Mouse (Mus musculus): ENCODE results near the gene Ttc6. TPM values are rescaled to one million over a fixed set of nuclear protein-coding genes. Genes with fewer than 3 reads are reported as not detected.
A peak's percentile ranks its signal among the peaks of the same experiment; 100 is the strongest.

The Ttc6 gene
- polyA plus RNA-seq (2016; fragmentation: Nextera tagmentation; extraction: Ambion mirVana), result 0.79 and 1.1 TPM in 2 replicates

DNA sequence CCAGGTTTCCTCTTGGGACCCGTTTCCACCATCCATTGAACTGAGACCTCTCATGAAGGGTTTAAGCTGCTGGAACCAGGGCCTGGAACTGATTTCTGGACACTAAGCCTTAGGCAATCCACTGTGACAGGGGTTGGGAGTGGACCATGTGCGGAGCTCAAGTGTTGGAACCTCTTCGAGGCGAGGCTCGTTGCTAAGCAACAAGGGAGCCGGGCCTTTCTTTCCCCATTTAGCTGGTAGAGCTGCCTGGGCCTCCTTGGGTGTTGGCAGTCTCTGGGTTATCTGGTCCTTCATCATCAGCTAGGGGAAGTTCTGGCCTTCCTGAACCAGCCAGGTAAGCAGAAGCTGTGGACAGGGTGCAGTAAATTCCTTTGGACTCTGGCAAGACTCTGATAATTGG is at the start of gene Ttc6:
Ttc6 (plus strand) TSS at position 205 of the 400 bp plus-strand sequence.
- Histone ChIP-seq H3K4me1 (no peaks in the 10 kb centered on the region), H3K4me2 (replicated peaks) (no peak within 1 kb of the TSS), H3K9me3 (no peaks in the 10 kb centered on the region), H3K36me3 (no peaks in the 10 kb centered on the region), H3K27me3 (no peaks in the 10 kb centered on the region), H3K4me3 (no peak within 1 kb of the TSS), H3K27ac (no peak within 1 kb of the TSS), H3K9ac (no peak within 1 kb of the TSS)
- ATAC-seq (ENCODE audit: insufficient number of reproducible peaks, insufficient read depth, low FRiP score, low TSS enrichment), result no peak
- 77% methylated on average over 6 of the region's 6 CpGs for WGBS

DNA sequence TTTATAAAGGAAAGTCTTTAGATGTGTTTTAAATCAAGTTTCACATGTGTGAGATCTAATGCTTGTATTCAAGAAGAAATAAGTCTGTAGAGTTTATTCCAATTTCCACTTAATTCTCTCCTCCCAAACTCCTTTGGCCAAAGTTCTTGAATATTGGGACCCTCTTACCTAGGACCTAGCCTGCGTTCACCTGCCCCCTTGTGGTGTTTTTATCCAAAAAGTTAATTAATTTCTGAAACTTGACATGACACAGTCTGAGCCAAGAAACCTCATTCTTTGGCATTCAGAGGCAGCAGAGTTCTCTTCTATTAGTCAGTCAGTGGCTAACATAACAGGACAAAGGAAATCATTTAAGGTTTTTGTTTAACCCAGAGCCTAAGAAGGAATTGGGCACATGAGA is 49.4 kb upstream of the Ttc6 start:
- H3K4me2 ChIP-seq (replicated peaks), result no peak overlapping the region
- H3K4me3 ChIP-seq, result no peak overlapping the region
- ATAC-seq (ENCODE audit: insufficient number of reproducible peaks, insufficient read depth, low FRiP score, low TSS enrichment), result no peak
- H3K4me1 ChIP-seq, result no peaks in the 10 kb centered on the region
- no peaks in the 10 kb centered on the region for H3K9me3 ChIP-seq
- no peaks in the 10 kb centered on the region for H3K27me3 ChIP-seq
- no peak overlapping the region for H3K27ac ChIP-seq
- WGBS, result 74% methylated on average over 1 of the region's 1 CpGs
- H3K9ac ChIP-seq, result no peak overlapping the region
- no peaks in the 10 kb centered on the region for H3K36me3 ChIP-seq

DNA sequence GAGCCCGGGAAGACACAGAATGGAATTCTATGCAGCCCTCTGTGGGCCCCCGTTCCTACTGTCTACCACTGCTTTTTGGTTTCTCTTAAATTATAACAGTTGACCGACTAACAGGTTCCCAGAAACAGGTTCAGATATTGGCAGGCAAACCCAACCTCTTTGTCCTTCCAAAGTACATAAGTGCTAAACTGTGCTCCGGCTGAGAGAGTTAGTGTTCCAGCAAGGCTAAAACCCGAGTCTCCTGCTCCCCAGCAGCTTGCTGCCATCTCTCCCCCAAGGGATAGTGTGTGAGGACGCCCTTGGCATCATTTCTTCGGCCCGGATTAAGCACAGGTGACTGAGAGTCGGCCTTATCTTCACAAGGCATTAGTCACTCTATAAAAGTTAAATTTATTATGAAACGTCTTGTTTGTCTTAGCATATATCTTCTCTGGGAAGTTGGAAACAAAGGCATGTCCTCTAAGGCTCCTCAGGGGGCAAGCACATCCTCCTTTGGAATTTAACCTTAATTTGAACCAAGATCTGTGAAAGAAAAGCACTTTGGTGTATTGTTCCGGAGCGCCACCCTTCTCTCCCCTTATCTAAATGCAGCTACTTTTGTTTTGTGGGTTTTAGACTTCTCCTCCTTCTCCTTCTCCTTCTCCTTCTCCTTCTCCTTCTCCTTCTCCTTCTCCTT is 48.1 kb upstream of the Ttc6 start:
- no peaks in the 10 kb centered on the region for H3K36me3 ChIP-seq
- 49% methylated on average over 12 of the region's 12 CpGs for WGBS
- H3K4me1 ChIP-seq, result no peaks in the 10 kb centered on the region
- H3K27me3 ChIP-seq, result no peaks in the 10 kb centered on the region
- H3K4me3 ChIP-seq, result no peak overlapping the region
- no peak overlapping the region for H3K27ac ChIP-seq
- no peaks in the 10 kb centered on the region for H3K9me3 ChIP-seq
- H3K9ac ChIP-seq, result no peak overlapping the region
- ATAC-seq (ENCODE audit: insufficient number of reproducible peaks, insufficient read depth, low FRiP score, low TSS enrichment), result no peak
- no peak overlapping the region for H3K4me2 ChIP-seq (replicated peaks)

DNA sequence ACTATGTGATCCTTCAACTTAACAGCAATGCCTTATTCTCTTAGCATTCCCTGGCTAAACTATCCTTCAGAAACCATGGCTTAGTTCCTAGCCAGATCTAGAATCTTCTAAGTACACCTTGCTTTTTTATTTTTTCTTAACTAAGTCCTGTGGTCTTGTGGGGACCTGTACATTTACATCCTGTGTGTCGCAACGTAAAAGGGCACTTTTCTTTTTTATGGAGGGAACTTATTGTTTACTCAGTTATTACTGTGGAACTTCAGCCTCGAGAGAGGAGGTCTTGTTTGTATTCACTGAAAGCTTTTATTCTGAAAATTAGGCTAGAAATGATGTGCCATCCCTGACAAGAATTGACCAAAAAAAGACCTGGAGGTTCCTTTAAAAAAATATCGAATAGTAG is 35.6 kb upstream of the Ttc6 start:
- no peaks in the 10 kb centered on the region for H3K36me3 ChIP-seq
- no peaks in the 10 kb centered on the region for H3K4me1 ChIP-seq
- H3K4me3 ChIP-seq, result no peak overlapping the region
- no peak overlapping the region for H3K9ac ChIP-seq
- H3K4me2 ChIP-seq (replicated peaks), result no peak overlapping the region
- H3K27ac ChIP-seq, result no peak overlapping the region
- WGBS, result 79% methylated on average over 4 of the region's 4 CpGs
- no peak for ATAC-seq (ENCODE audit: insufficient number of reproducible peaks, insufficient read depth, low FRiP score, low TSS enrichment)
- H3K9me3 ChIP-seq, result no peaks in the 10 kb centered on the region
- H3K27me3 ChIP-seq, result peaks cover 30% of the 10 kb centered on the region

DNA sequence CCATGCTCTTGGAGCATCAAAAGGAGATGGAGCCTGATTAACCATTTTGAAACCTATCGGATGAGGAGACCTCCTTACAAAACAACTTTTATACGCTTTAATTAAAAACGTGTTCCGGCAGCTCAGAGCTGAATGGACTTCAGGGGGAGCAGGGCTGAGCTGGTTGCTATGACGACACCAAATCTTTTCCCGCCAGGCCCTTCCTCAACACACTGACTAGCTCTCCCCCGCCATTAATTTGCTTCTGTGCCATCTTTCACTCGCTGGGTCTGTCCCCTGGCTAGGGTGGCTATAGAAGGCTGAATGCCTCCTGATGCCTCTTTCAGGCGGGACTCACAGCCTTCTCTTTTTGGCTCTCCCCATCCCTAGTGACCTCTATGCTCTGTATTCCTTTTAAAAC is 33.4 kb upstream of the Ttc6 start:
- Histone ChIP-seq H3K4me3 (no peak overlapping the region), H3K9ac (no peak overlapping the region), H3K27ac (no peak overlapping the region), H3K4me1 (peaks cover 6% of the 10 kb centered on the region; the same call in 1 of the 2 replicates), H3K36me3 (no peaks in the 10 kb centered on the region), H3K4me2 (replicated peaks) (no peak overlapping the region), H3K9me3 (no peaks in the 10 kb centered on the region), H3K27me3 (peaks cover 51% of the 10 kb centered on the region)
- WGBS, result 7% methylated on average over 9 of the region's 9 CpGs
- no peak for ATAC-seq (ENCODE audit: insufficient number of reproducible peaks, insufficient read depth, low FRiP score, low TSS enrichment)

DNA sequence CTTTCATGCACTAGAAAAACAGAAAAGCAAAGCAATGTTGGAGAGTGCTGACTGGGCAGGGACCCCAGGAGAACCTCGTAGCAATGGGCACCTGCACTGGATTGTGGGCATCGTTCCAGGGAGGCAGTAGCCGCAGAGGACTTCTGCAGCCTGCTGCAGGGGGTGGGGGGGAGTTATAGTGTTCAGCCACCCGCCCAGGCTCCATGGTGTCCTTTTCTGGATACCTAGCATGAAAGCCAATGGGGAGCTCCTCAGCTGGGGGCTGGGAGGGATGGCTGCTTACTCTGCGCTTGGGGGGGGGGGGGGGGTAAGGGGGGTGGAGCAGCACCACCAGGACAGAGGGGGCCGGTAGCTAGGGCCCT is 29.4 kb upstream of the Ttc6 start:
- no peak overlapping the region for H3K27ac ChIP-seq
- H3K36me3 ChIP-seq, result no peaks in the 10 kb centered on the region
- H3K27me3 ChIP-seq, result peaks cover 72% of the 10 kb centered on the region
- H3K4me2 ChIP-seq (replicated peaks), result peak overlapping the region; percentile 15; the same call in 1 of the 2 replicates
- H3K9me3 ChIP-seq, result no peaks in the 10 kb centered on the region
- WGBS, result 2% methylated on average over 4 of the region's 6 CpGs
- no peak overlapping the region for H3K9ac ChIP-seq
- peak overlapping the region; percentile 9; the same call in 1 of the 2 replicates for H3K4me3 ChIP-seq
- H3K4me1 ChIP-seq, result peaks cover 13% of the 10 kb centered on the region; the same call in 1 of the 2 replicates
- 0 out of 2 replicates have a peak, but pooled peaks have one; percentile 4 for ATAC-seq (ENCODE audit: insufficient number of reproducible peaks, insufficient read depth, low FRiP score, low TSS enrichment)

DNA sequence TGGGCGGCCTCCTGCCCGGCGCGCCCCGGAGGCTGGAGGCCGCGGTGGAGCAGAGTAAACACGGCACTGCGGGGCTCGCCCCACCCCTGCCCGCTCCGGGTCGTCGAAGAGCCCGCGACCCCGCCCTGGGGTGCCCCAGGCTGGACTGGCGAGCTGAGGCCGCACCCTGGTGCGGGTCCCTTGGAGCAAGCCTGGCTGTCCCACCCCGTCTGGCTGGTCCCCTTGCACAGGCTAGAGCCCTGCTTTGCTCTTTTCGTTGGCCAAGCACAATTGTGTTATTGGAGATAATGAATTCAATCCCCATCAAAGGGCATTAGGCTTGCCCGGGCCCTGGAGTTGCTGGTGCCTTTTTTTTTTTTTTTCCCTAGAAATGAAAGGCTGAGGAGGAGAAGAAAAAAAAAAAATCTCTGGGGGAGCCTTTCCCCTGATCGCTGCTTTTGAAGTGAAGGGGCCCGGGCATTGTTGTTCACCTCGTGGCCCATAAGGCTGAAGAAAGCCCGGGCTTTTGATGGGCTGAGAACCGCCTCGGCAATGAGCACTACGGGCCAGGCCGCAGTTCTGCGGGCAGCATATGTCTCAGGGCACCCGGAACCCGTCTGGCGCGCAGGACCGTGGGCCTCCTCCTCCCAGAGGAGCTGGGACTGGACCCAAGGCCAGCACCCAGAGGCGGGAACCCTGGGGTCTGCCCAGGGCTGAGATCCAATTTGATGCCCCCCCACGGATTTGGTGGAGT is 28.9 kb upstream of the Ttc6 start:
- peak overlapping the region; percentile 15; the same call in 1 of the 2 replicates for H3K4me2 ChIP-seq (replicated peaks)
- H3K4me1 ChIP-seq, result peaks cover 13% of the 10 kb centered on the region; the same call in 1 of the 2 replicates
- H3K36me3 ChIP-seq, result no peaks in the 10 kb centered on the region
- H3K9me3 ChIP-seq, result no peaks in the 10 kb centered on the region
- 2% methylated on average over 39 of the region's 39 CpGs for WGBS
- H3K9ac ChIP-seq, result no peak overlapping the region
- no peak overlapping the region for H3K27ac ChIP-seq
- peaks cover 72% of the 10 kb centered on the region for H3K27me3 ChIP-seq
- peak overlapping the region; percentile 9; the same call in 1 of the 2 replicates for H3K4me3 ChIP-seq
- peak; percentile 62; the same call in 1 of the 2 replicates for ATAC-seq (ENCODE audit: insufficient number of reproducible peaks, insufficient read depth, low FRiP score, low TSS enrichment)

DNA sequence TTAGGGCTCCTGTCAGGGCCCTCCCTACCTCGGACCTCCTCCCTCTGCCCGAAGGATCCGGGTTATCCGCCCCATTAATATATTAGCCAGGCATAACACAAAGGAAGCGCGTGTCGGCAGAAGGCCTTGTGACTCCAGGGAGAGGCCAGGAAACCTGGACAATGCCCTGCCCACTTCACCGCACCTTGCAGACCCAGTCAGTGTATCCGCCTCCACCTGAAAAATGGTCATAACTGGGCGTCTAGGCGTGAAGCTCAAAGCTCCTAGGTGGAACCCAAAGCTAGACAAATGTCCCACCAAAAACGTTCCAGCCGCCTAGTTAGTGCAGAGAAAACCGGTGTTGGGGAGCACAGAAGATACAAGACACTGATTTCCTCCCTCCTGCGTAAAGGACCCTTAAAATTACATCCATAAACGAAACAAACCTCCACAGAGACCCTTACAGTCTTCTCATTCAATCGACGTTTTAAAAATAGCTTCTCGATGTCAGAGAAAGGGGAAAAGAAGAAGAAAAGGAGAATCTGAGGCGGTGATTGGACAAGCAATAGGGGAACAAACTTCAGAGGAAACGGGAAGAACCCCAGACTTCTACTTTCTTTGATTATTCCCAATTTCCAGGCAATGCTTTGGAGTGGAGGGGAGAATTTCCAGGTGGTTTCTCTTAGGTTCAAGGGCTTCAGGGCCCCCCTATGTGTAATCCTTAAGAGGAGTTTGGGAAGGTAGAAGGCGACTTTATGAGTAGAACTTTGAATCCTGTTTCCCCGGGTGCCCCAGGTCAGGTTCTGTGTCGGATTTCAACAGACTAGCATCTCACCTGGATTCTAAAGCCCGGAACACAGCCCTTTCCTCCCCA is 27.6 kb upstream of the Ttc6 start:
- 2% methylated on average over 25 of the region's 25 CpGs for WGBS

DNA sequence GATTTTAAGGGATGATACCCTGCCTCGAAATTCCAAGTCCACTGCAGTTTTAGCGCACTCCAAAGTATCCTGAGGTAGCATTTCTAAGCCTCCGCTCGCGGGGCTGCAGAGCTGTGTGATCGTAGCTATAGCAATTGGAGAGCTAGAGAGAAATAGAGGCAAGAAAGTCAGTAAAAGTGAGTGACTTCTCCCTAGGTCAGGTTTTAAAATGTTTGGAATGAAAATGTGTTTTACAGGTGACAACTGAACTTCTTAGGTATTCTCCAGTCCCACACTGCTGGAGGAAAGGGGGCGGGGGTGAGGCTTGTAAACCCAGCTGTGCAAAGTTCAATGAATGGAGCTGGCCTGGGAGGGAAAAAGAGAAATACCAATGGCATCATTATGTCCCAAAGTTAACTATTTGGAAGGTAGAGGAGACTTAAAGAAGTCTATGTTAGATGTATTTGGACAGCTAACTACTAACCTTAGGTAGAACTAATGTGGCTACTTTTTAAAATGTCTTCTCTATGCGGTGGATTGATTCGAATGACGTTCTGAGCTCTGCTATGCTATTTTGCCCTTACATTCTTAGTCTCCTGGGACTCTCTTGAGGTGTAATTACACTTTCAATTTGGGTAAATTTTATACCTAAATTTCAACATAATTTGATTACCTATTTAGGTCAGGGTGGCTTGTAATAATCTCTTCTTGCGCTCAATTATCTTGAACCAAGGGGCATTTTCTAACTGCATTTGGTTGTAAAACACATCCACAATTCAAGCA is 26.8 kb upstream of the Ttc6 start:
- Histone ChIP-seq H3K36me3 (no peaks in the 10 kb centered on the region), H3K27me3 (peaks cover 66% of the 10 kb centered on the region), H3K9ac (no peak overlapping the region), H3K9me3 (no peaks in the 10 kb centered on the region), H3K4me3 (no peak overlapping the region), H3K4me1 (peaks cover 13% of the 10 kb centered on the region; the same call in 1 of the 2 replicates), H3K27ac (no peak overlapping the region), H3K4me2 (replicated peaks) (no peak overlapping the region)
- WGBS, result 4% methylated on average over 11 of the region's 11 CpGs
- no peak for ATAC-seq (ENCODE audit: insufficient number of reproducible peaks, insufficient read depth, low FRiP score, low TSS enrichment)

More for the DNA sequence above, 27.6 kb upstream of the Ttc6 start:
- no peak for ATAC-seq (ENCODE audit: insufficient number of reproducible peaks, insufficient read depth, low FRiP score, low TSS enrichment)
- Histone ChIP-seq H3K4me2 (replicated peaks) (no peak overlapping the region), H3K4me1 (peaks cover 13% of the 10 kb centered on the region; the same call in 1 of the 2 replicates), H3K9ac (no peak overlapping the region), H3K9me3 (no peaks in the 10 kb centered on the region), H3K27me3 (peaks cover 68% of the 10 kb centered on the region), H3K27ac (no peak overlapping the region), H3K36me3 (no peaks in the 10 kb centered on the region), H3K4me3 (no peak overlapping the region)

DNA sequence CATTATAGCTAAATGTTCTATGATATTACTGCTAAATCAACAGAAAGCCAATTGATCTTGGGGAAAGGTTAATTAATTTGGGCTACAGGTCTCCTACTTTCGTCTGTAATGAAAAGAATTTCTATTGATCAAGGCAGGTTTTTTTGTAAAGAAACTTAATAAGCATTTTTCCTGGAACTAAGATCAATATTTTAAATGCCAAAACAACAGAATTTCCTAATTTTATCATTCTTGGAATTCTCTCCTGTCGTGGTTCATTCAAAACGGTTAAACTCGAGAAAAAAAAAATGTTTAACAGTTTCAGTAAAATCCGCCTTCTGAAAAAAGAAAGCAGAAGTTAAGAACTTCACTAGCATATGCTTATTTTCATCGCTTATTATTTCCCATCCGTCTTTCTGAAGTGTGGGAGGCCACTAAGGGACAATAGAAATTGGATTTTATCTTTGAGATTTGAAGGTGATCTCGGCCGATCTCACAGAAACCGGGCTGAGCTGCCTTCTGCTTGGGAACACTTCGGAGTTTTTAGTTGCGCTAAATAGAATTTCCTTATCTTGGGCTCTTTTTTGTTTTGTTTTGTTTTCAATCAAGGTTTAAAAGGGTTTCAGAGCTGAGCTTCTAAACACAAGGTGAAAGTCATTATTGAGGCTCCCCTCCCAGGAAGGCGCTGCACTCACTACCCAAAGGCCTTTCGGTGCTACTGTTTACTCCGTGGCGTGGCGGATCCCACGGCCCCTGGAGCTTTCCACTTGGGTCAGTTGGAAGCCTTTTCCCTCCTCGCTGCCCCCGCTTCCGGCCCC is 25.9 kb upstream of the Ttc6 start:
- no peak overlapping the region for H3K27ac ChIP-seq

More for the DNA sequence above, 25.9 kb upstream of the Ttc6 start:
- Histone ChIP-seq H3K4me1 (peaks cover 13% of the 10 kb centered on the region; the same call in 1 of the 2 replicates), H3K9me3 (no peaks in the 10 kb centered on the region), H3K36me3 (no peaks in the 10 kb centered on the region), H3K4me3 (peak overlapping the region; percentile 21; the same call in 1 of the 2 replicates), H3K27me3 (peaks cover 66% of the 10 kb centered on the region), H3K4me2 (replicated peaks) (peak overlapping the region; percentile 42), H3K9ac (no peak overlapping the region)
- WGBS, result 1% methylated on average over 21 of the region's 21 CpGs
- ATAC-seq (ENCODE audit: insufficient number of reproducible peaks, insufficient read depth, low FRiP score, low TSS enrichment), result no peak

Data from embryonic facial prominence, embryonic 12.5 days (tissue).